Mouse (Mus musculus): ENCODE measurements around the gene Abcg5. TPM values are rescaled to one million over a fixed set of nuclear protein-coding genes. Genes with fewer than 3 reads are reported as not detected.

Abcg5 gene
- total RNA-seq, 1 experiment from 2014 or later, result 22.2 TPM

DNA sequence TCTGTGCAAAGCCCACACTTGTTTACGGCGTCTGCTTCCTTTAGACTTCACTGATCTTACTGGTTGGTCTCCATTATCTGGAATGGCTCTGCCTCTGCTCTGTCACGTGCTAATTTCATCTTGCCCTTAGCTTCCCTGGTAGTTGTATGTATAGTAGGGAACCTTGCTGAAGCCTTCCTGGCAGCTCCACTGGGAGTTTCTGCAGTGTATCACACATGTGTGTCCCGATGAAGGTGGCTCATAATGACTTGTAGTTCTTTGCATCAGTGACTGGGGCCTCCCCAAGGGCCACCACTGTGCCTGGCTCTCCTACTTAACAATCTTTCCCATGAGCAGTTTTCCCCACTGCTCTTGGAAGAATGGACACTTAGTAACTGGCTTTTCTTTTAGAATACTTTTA is 74.2 kb downstream of the Abcg5 start:
- no peak for DNase-seq

Other genes starting within 250 kb of the Abcg5 start
- 18.9 and 19.6 TPM in 2 replicates for gene Thada, start 216.8 kb downstream of the Abcg5 start, total RNA-seq (2021)
- gene Plekhh2, start 171.1 kb downstream of the Abcg5 start, total RNA-seq (2021), result 7.1 and 7.6 TPM in 2 replicates
- gene Dync2li1, start 56.5 kb downstream of the Abcg5 start, total RNA-seq (2021), result 21.7 and 21.9 TPM in 2 replicates
- gene Abcg8, start 6.7 kb downstream of the Abcg5 start, total RNA-seq (2021), result 0.49 and 17.1 TPM in 2 replicates
- gene Lrpprc, start 107.8 kb upstream of the Abcg5 start, total RNA-seq (2021), result 84.6 and 86.6 TPM in 2 replicates

Data from adrenal gland, postnatal 14 days (tissue).